Mouse (Mus musculus) limb, embryonic 11.5 days (tissue): ENCODE data around the gene Rtn4rl1. TPM values are rescaled to one million over a fixed set of nuclear protein-coding genes. Genes with fewer than 3 reads are reported as not detected.

Experiments used
- ATAC-seq: fragments of 200-750 bp; cut with Nextera tagmentation; 2 replicates; pipeline ENCODE4 v1.8.0; 2017; ENCODE audit warnings: low read depth; ENCODE audit not compliant: insufficient number of reproducible peaks, low FRiP score, low TSS enrichment
- DNase-seq: peaks from one replicate; pipeline ENCODE4 v3.0.0-alpha.2; 2015; ENCODE audit warnings: low spot score
- H3K27ac ChIP-seq: fragments of 300-500 bp; sonication (generic); replicated peaks from 2 replicates; pipeline ENCODE4 v1.5.1; 2014; ENCODE audit warnings: low read depth, mild to moderate bottlenecking, low read length
- H3K27me3 ChIP-seq: fragments of 300-500 bp; sonication (generic); 2 replicates; pipeline ENCODE4 v1.6.1; 2014; ENCODE audit warnings: mild to moderate bottlenecking, low read length, mixed read lengths; ENCODE audit not compliant: control insufficient read depth, insufficient read depth
- H3K36me3 ChIP-seq: fragments of 300-500 bp; sonication (generic); 2 replicates; pipeline ENCODE4 v1.6.1; 2014; ENCODE audit warnings: mild to moderate bottlenecking, low read length, moderate library complexity, mixed read lengths; ENCODE audit not compliant: control insufficient read depth, insufficient read depth
- H3K4me1 ChIP-seq: fragments of 300-500 bp; sonication (generic); 2 replicates; pipeline ENCODE4 v1.6.1; 2014; ENCODE audit warnings: low read length, mixed read lengths; ENCODE audit not compliant: control insufficient read depth, insufficient read depth
- H3K4me2 ChIP-seq: fragments of 300-500 bp; sonication (generic); 2 replicates; pipeline ENCODE4 v1.6.1; 2014; ENCODE audit warnings: low read depth, mild to moderate bottlenecking, moderate library complexity; ENCODE audit not compliant: severe bottlenecking
- H3K4me3 ChIP-seq: fragments of 300-500 bp; sonication (generic); 2 replicates; pipeline ENCODE4 v1.5.1; 2014; ENCODE audit warnings: low read depth, low read length
- H3K9ac ChIP-seq: fragments of 300-500 bp; sonication (generic); 2 replicates; pipeline ENCODE4 v1.6.1; 2014; ENCODE audit warnings: mild to moderate bottlenecking, low read length
- H3K9me3 ChIP-seq: fragments of 300-500 bp; sonication (generic); 2 replicates; pipeline ENCODE4 v1.6.1; 2016; ENCODE audit warnings: low read length; ENCODE audit not compliant: control insufficient read depth
- WGBS: fragments of 180-500 bp; shearing (Covaris S2); extraction: QIAGEN DNeasy Blood & Tissue Kit; methylation state at CpG from one replicate; pipeline ENCODE4 v1.1.7; 2014; 5-methylcytosine and 5-hydroxymethylcytosine counted together
- polyA plus RNA-seq: library from polyadenylated mRNA; unstranded; fragments of >200 nt; fragmentation: Nextera tagmentation; extraction: Ambion mirVana; gene quantifications from 2 replicates; pipeline ENCODE4 v1.2.1, GENCODE M21; 2014

The Rtn4rl1 gene
- polyA plus RNA-seq, 1 experiment from 2014 or later = 0.75 TPM

DNA sequence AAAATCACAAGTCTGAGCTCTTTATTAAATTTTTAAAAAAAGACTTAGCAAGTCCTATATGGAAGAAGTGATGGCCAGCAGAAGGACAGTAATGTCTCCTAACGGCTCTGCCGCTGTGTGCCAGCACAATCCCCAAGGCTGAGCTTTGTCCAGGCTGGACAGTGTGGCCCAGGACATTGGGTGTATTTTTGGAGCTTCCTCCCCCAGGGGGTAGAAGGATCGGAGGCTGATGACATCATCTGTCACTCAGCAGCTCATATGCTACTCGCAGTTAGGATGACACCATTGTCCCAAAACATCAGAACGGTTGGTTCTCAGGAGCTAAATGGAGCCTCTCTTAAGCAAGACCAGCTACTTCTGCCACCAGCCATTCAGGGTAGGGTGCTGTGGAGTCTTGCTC, 74.9 kb downstream of the Rtn4rl1 start:
- Histone ChIP-seq H3K9ac (no peak overlapping the region), H3K4me2 (no peak overlapping the region), H3K4me3 (no peak overlapping the region), H3K4me1 (peaks cover 20% of the 10 kb centered on the region), H3K27me3 (no peaks in the 10 kb centered on the region), H3K27ac (no peak overlapping the region), H3K9me3 (no peaks in the 10 kb centered on the region), H3K36me3 (no peaks in the 10 kb centered on the region)
- 90% methylated on average over 5 of the region's 5 CpGs for WGBS
- DNase-seq (no peak), ATAC-seq (no peak)

DNA sequence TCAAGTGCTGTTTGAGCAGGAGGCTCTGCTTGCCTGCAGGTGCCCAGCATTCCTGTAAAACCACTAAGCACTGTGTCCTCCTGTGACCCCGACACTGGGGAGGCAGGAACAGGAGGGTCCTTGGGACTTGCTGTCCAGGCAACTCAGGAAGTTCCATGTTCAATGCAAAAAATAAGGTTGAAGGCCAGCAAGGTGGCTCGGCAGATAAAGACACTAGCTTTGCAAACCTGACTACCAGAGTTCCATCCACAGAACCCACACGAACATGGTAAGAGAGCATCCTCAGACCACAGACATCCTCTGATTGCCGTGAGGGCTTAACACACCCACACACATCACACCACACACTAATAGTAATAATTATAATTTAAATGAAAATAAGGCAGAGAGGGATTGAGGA, 75.6 kb downstream of the Rtn4rl1 start:
- Histone ChIP-seq H3K9ac (no peak overlapping the region), H3K9me3 (no peaks in the 10 kb centered on the region), H3K4me3 (no peak overlapping the region), H3K36me3 (no peaks in the 10 kb centered on the region), H3K4me2 (no peak overlapping the region), H3K27me3 (no peaks in the 10 kb centered on the region), H3K27ac (no peak overlapping the region), H3K4me1 (peaks cover 12% of the 10 kb centered on the region)
- DNase-seq = no peak
- 87% methylated on average over 4 of the region's 4 CpGs for WGBS
- ATAC-seq = no peak

DNA sequence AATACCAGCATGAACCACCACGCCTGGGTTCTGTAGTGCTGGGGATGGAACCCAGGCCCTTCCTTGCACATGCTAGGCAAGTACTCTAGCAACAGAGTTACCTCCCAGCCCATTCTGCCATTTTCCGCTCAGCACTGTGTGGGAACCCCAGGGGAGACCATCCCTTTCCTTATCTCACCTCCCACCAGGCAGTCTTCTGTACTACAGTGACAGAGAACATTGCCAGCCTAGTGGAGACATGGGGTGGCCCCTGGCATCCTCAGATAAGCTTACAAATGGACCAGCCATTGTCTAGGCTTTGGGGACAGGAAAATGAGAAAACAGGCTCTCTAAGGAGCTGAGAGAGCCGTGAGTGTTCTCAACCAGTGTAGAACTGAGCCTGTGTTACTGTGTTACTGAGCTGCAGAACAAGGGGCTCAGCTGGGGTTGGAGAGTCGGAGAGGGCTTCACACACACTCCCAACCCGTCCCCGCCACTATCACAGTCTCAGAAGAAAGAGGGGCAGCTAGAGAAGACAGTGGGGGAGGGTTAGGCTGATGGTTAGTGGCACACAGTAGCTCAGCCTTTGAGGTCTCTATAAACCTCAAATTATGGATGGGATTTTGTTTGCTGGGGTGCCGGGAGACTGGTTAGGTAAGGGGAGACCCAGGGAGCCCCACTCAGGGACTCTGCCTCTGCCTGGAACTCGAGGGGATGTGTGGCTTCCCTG, 76.8 kb downstream of the Rtn4rl1 start:
- H3K4me3 ChIP-seq = no peak overlapping the region
- H3K36me3 ChIP-seq = no peaks in the 10 kb centered on the region
- no peak overlapping the region for H3K9ac ChIP-seq
- ATAC-seq (no peak), DNase-seq (no peak)
- WGBS = 65% methylated on average over 8 of the region's 8 CpGs
- H3K4me1 ChIP-seq = peaks cover 16% of the 10 kb centered on the region
- no peak overlapping the region for H3K4me2 ChIP-seq
- no peaks in the 10 kb centered on the region for H3K9me3 ChIP-seq
- H3K27ac ChIP-seq = no peak overlapping the region
- no peaks in the 10 kb centered on the region for H3K27me3 ChIP-seq

DNA sequence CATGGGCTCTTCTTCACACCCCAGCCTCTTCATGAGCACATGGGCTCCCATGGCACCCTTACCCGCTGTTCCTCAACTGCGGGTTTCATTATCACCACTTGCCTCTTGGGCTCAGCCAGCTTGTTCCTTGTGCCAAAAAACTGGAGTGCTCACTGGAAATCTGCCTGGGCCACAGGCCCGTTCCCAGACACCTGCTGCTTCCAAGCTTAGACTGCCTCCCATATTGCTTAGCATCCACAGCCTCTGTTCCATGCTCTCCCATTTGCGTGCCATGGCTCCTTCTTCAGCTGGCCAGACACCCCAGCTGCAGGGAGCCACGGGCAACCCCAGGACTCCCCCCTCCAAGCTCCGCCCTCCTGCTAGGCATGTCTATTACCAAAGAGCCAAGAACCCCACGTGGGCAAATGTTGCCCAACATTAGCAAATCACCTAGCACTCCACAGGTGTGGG, 77.4 kb downstream of the Rtn4rl1 start:
- H3K9me3 ChIP-seq = no peaks in the 10 kb centered on the region
- H3K27ac ChIP-seq = no peak overlapping the region
- WGBS = 72% methylated on average over 7 of the region's 7 CpGs
- H3K9ac ChIP-seq = no peak overlapping the region
- no peaks in the 10 kb centered on the region for H3K36me3 ChIP-seq
- no peak for ATAC-seq
- H3K4me2 ChIP-seq = no peak overlapping the region
- H3K4me1 ChIP-seq = peaks cover 13% of the 10 kb centered on the region
- H3K4me3 ChIP-seq = no peak overlapping the region
- no peaks in the 10 kb centered on the region for H3K27me3 ChIP-seq
- DNase-seq = no peak

DNA sequence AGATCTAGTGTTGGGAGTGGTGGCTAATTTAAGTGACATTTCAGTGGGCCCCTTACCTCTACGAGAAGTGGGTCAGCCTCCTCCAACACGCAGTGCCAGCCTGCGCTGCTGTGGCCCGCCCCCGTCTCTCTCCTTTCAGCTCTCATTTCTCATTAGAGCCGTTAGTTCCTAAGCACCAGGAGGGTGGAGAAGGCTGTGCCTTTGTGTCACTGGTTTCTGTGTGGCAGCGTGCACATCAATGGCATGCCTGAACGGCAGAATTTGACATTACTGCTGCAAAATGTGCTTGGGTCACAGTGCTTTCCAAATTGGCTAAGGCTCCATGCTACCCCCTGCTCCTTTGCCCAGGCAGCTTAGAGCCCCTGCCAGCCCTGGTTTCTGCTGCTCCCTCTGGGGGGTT, 79.9 kb downstream of the Rtn4rl1 start:
- 18% methylated on average over 8 of the region's 8 CpGs for WGBS
- H3K9ac ChIP-seq = 0 out of 2 replicates have a peak overlapping the region, but pooled peaks have one; percentile 28

DNA sequence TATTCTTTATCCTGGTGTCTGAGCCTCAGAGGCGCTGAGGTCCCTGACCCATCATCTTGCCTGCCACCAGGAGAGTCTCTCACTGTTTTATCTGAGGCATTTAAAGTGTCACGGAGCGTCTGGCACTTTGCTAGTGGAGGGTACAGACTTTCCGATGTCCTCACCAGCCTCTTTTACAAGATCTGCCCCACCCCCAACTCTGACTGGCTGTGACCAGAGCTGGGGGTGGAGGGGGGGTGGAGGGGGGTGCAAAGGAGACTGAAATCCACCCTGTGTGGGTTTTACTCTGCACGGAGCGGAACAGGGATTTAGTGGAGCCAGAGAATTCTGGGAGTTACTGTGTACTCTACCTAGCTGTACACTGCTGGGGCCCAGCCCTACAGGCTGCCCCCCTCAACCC, 81.5 kb downstream of the Rtn4rl1 start:
- H3K9me3 ChIP-seq = no peaks in the 10 kb centered on the region
- ATAC-seq (0 out of 2 replicates have a peak, but pooled peaks have one; percentile 13), DNase-seq (no peak)
- no peaks in the 10 kb centered on the region for H3K27me3 ChIP-seq
- no peaks in the 10 kb centered on the region for H3K36me3 ChIP-seq
- no peak overlapping the region for H3K27ac ChIP-seq
- H3K9ac ChIP-seq = no peak overlapping the region; the same call in 1 of the 2 replicates
- WGBS = 24% methylated on average over 6 of the region's 6 CpGs
- peaks cover 20% of the 10 kb centered on the region for H3K4me1 ChIP-seq
- no peak overlapping the region for H3K4me3 ChIP-seq
- H3K4me2 ChIP-seq = no peak overlapping the region

More for the DNA sequence above, 79.9 kb downstream of the Rtn4rl1 start:
- no peaks in the 10 kb centered on the region for H3K27me3 ChIP-seq
- DNase-seq (no peak), ATAC-seq (no peak)
- no peak overlapping the region for H3K4me3 ChIP-seq
- no peaks in the 10 kb centered on the region for H3K36me3 ChIP-seq
- no peaks in the 10 kb centered on the region for H3K9me3 ChIP-seq
- no peak overlapping the region for H3K27ac ChIP-seq
- no peak overlapping the region for H3K4me2 ChIP-seq
- peaks cover 10% of the 10 kb centered on the region for H3K4me1 ChIP-seq

DNA sequence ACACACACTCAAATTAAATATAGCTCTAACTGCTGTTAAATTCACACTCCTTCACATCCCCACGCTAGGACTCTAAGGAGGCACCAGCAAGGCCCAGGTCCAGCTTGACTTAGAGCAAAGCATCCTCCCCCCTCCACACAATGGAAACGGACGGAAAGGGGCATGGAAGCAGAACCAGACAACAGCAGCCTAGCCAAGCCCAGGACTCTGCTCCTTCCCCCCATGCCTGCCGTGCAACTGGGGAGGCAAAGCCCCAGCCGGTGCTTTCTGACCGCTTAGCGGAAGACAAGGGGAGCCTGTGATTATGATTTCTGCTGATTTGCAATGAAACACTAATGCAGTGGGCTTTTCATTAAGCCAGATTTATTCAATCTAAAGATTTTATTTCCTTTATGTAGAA, 84.5 kb downstream of the Rtn4rl1 start:
- H3K27me3 ChIP-seq = peaks cover 16% of the 10 kb centered on the region; the same call in 1 of the 2 replicates
- H3K4me1 ChIP-seq = peaks cover 41% of the 10 kb centered on the region
- H3K27ac ChIP-seq = no peak overlapping the region
- H3K9ac ChIP-seq = no peak overlapping the region
- DNase-seq (no peak), ATAC-seq (no peak)
- 71% methylated on average over 7 of the region's 7 CpGs for WGBS
- H3K4me3 ChIP-seq = no peak overlapping the region
- no peaks in the 10 kb centered on the region for H3K36me3 ChIP-seq
- H3K9me3 ChIP-seq = no peaks in the 10 kb centered on the region
- no peak overlapping the region for H3K4me2 ChIP-seq

DNA sequence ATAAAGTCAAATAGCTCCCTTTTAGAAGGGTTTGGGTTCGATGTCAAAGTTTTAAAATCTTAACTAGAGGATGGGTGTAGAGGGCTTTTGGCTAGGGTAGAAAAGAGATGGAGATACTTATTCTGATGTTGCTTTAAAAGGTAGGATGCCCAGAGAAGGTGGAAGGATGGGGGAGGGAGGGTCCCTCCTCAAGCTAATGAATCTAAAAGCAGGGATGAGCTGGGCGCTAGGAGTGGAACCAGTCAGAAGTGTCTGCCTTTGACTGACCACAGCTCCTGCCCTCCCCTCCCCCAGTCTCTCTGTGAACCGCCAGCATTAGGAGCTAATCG, 85.4 kb downstream of the Rtn4rl1 start:
- Histone ChIP-seq H3K27ac (no peak overlapping the region), H3K4me2 (peak overlapping the region; percentile 38), H3K9ac (no peak overlapping the region), H3K27me3 (peaks cover 20% of the 10 kb centered on the region; the same call in 1 of the 2 replicates), H3K4me3 (no peak overlapping the region), H3K9me3 (no peaks in the 10 kb centered on the region), H3K4me1 (peaks cover 41% of the 10 kb centered on the region), H3K36me3 (no peaks in the 10 kb centered on the region)
- ATAC-seq (no peak), DNase-seq (no peak)
- WGBS = 14% methylated on average over 4 of the region's 4 CpGs
